Mouse (Mus musculus): ENCODE results near the gene Olfr10. TPM values are rescaled to one million over a fixed set of nuclear protein-coding genes. Genes with fewer than 3 reads are reported as not detected.

Olfr10 gene
- total RNA-seq, 4 experiments from 2014 or later, result not detected

DNA sequence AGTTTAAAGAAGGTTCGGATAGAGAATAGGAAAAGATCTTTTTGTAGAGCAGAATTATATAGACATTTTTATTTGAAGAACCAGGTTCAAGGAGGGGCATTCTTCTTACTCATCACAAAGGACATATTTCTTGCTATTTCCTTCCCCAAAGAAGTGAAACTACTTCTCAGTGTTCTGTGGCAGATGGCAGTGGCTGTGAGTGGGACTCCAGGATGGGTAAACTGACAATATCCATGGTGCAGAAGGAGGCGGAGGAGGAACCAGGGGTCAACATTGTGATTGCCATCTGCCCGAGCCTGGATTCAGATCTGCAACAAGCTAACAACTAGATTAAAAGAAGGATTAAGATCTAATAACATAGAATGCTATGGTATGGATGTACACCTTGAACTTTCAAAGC is 22.2 kb downstream of the Olfr10 start:
- DNase-seq, result no peak

DNA sequence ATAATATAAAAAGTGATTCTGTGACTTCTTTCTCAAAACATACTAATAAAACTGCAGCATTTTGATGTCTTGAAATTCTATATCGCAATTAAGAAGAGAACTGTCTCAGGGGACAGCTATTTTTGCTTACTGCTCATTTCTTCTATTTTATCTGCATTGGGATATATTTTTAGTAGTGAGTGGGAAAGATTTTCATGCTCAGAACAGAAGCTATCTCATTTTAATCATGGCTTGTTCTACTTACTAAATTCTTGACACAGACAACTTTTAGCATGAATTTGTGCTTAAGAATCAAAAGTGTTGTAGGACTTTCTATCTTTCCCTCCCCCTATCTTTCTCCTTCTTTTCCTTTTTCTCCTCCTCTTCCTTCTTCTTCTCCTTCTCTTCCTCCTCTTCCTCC is 25.1 kb downstream of the Olfr10 start:
- DNase-seq, result no peak

DNA sequence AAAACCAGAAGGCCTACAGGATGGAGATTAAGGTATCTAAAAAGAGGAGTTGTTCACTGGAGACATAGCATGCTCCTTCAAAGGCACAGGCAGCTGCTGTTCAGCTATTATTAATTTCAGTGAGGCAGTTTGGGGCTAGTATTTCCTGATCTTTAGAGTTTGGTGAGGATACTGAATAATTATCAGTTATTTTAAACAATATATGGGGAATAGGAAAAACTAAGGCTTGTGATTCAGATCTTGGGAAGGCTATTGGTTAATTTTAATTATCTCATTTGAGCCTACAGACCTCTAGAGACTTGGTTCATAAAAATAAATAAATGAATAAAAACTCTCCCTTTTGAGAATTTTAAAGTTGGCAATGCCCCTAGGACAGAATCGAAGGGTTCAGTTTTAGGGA is 30.3 kb downstream of the Olfr10 start, which contains the start of gene Olfr1390:
TSS of gene Olfr1390 (plus strand) at position 301 of the 400 bp plus-strand sequence.
- no peak for DNase-seq

DNA sequence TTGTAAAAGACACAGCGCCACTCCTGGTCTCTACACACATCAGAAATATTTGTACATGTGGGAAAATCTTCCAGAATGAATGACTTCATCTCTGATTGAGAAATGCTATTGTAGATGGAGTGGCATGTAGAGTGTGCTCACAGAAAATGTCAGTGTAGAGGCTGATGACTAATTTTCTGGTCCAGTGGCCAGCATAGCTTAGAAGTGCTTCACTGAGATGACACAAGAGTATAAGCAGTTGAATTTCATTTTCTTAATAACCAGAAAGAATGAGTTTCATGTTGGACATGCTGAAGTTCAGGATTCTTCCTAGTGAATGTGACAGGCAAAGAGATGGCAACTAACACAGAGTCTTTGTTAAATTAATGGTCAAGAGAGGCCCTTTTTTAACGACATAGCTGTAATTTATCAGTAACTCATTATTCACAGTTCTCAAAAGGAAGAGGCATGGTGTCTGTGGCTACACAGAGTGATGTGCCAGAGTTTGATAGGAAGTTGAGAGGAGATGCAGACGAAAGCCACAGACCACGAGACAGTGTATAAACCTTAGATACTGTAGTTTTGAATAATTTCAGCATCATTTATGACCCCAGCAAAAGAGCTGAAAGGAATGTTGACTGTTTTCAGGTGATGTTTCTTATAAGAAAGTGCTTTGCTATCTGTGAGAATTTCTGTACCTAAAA is 32.8 kb downstream of the Olfr10 start:
- DNase-seq, result no peak

Other genes starting within 250 kb of the Olfr10 start
- gene Tgtp2, start 240.5 kb upstream of the Olfr10 start, total RNA-seq (2022), result 1 to 10 TPM; 1.5 to 6.8 (median 3.8) TPM
- 1 to 10 TPM; 4.4 to 7.4 (median 6.7) TPM for gene Ifi47, start 228.2 kb upstream of the Olfr10 start, total RNA-seq (2022)
- gene Olfr1396, start 189.9 kb upstream of the Olfr10 start, total RNA-seq (2022), result 1 to 10 TPM; 1.8 to 5.0 (median 3.1) TPM
- not detected for gene Olfr1395, start 162.5 kb upstream of the Olfr10 start, total RNA-seq (2022)
- not detected for gene Olfr1394, start 150.4 kb upstream of the Olfr10 start, total RNA-seq (2022)
- gene Btnl9, start 117.6 kb upstream of the Olfr10 start, total RNA-seq (2022), result 10 to 100 TPM; 21.5 to 41.8 (median 32.6) TPM
- 10 to 100 TPM; 28.1 to 40.1 (median 36.2) TPM for gene Zfp62, start 101.4 kb upstream of the Olfr10 start, total RNA-seq (2022)
- 100 to 1,000 TPM; 114 to 131 (median 124) TPM for gene Mgat1, start 60.5 kb upstream of the Olfr10 start, total RNA-seq (2022)
- gene Olfr1393, start 26.4 kb upstream of the Olfr10 start, total RNA-seq (2022), result not detected
- gene Olfr1392, start 19.5 kb upstream of the Olfr10 start, total RNA-seq (2022), result not detected
- not detected for gene Olfr1391, start 18.0 kb downstream of the Olfr10 start, total RNA-seq (2022)
- not detected for gene Olfr1390, start 30.4 kb downstream of the Olfr10 start, total RNA-seq (2022)
- not detected for gene Olfr1389, start 118.3 kb downstream of the Olfr10 start, total RNA-seq (2022)
- gene Olfr1388, start 131.9 kb downstream of the Olfr10 start, total RNA-seq (2022), result under 1 TPM in 3 of 4 experiments, not detected in 1; 0.08 to 0.34 (median 0.17) TPM
- gene Olfr1387, start 150.6 kb downstream of the Olfr10 start, total RNA-seq (2022), result not detected
- gene Olfr1386, start 160.3 kb downstream of the Olfr10 start, total RNA-seq (2022), result not detected
- under 1 TPM in 1 of 4 experiments, not detected in 3; 0.22 TPM for gene Olfr1385, start 184.3 kb downstream of the Olfr10 start, total RNA-seq (2022)
- gene Olfr1384, start 202.0 kb downstream of the Olfr10 start, total RNA-seq (2022), result 1 to 10 TPM in 1 of 4 experiments, under 1 TPM in 1, not detected in 2; 0.32 to 1.2 TPM
- gene Olfr1383, start 214.9 kb downstream of the Olfr10 start, total RNA-seq (2022), result 1 to 10 TPM in 3 of 4 experiments, under 1 TPM in 1; 0.81 to 2.8 (median 1.1) TPM
- gene Olfr1382, start 223.5 kb downstream of the Olfr10 start, total RNA-seq (2022), result not detected
- not detected for gene Olfr1381, start 238.7 kb downstream of the Olfr10 start, total RNA-seq (2022)

Measured in adrenal gland, adult 8-10 months (tissue).